Mouse (Mus musculus) olfactory bulb, adult 2 months (tissue): ENCODE results near the gene Krt12.

Source experiments
- CTCF ChIP-seq: fragments of 200-500 bp; IDR thresholded peaks from 2 replicates; pipeline ENCODE4 v1.5.1; 2012; ENCODE audit warnings: low read depth, mild to moderate bottlenecking, low read length, moderate library complexity; ENCODE audit not compliant: insufficient read depth
- POLR2A ChIP-seq: fragments of 200-500 bp; IDR thresholded peaks from 2 replicates; pipeline ENCODE4 v1.6.1; 2012; ENCODE audit warnings: mild to moderate bottlenecking, low read depth, low read length, moderate library complexity; ENCODE audit not compliant: insufficient read depth

- TF ChIP-seq CTCF (no peak), POLR2A (no peak)
These were observed 26.0 kb downstream of the Krt12 start for GRCm38 (mm10) chr11:99396034-99396433.
